Mouse (Mus musculus) testis, postnatal 10 days (tissue): ENCODE measurements around the gene Foxp2.

Experiments
- DNase-seq: peaks from one replicate; pipeline ENCODE4 v3.0.0; 2021; ENCODE audit warnings: low spot score

Foxp2 gene

DNA sequence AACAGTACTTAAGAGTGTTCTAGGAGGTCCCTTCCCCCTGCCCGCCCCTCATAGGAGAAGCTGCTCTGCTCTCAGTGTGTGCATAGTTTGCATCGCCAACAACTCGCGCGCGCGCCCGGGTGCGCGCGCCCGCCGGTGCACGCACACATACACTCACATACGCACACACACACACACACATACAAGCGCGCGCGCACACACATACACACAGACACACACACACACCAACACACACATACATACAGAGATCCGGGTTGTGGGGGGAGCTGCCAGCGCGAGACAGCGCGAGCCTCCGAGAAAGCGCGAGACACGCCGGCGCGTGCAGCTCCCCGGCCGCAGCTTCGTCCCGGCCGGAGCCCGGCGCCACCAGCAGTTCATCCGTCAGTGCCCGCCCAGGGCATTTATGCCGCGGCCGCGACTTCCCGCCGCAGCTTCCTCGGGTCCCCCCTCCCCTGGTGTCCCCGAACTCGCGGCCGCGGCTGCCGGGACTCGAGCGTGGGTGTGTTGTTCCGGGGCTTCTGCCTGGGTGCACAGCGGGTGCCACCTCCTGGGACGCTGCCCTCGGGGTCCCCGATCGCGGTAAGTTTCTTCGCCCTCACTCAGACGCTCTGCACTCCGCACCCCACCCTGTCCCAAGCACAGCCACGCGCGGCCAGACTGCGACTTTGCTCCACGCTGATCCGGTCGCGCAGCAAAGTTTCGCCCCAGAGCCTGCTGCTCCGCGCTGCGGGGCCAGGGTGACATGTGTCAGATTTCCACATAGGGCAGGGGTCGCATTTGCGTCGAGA, at the start of gene Foxp2:
Gene Foxp2, plus strand, starts transcription at position 167 of the 788 bp plus-strand sequence.
- DNase-seq: peak; percentile 62

DNA sequence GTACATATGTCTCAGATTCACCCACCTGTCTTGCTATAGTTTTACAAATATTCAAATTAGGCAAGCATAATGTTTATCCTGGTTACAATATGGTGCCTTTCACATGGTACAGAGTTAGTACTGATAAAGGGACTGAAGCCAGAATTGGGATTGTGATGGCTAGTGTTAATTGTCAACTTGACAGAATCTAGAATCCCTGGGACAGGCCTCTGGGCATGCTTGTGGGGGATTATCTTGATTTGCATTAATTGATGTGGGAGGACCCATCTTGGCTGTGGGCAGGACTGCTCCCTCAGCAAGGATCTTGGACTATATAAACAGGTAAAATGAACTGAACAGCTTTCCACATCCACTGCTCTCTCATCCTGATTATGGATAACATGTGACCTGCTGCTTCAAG, 15.9 kb upstream of the Foxp2 start:
- DNase-seq: no peak

DNA sequence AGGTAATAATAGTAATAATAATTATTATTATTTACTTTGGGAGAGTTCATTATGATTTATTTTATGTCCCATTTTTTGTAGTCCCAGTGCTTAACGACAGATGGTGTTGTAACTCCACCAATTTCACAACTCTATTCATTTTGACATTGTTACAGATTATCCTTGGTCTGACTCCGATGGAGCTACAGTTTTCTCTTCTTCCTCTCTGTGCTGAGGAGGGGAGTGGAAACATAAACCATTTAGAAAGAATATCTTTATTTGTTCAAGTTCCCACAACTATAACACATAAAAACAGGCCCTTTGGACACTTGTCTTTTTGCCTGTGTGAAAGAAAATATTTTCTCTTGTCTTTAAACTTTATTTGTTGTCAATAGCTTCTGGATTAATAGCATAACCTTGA, 4.1 kb upstream of the Foxp2 start:
- no peak for DNase-seq

DNA sequence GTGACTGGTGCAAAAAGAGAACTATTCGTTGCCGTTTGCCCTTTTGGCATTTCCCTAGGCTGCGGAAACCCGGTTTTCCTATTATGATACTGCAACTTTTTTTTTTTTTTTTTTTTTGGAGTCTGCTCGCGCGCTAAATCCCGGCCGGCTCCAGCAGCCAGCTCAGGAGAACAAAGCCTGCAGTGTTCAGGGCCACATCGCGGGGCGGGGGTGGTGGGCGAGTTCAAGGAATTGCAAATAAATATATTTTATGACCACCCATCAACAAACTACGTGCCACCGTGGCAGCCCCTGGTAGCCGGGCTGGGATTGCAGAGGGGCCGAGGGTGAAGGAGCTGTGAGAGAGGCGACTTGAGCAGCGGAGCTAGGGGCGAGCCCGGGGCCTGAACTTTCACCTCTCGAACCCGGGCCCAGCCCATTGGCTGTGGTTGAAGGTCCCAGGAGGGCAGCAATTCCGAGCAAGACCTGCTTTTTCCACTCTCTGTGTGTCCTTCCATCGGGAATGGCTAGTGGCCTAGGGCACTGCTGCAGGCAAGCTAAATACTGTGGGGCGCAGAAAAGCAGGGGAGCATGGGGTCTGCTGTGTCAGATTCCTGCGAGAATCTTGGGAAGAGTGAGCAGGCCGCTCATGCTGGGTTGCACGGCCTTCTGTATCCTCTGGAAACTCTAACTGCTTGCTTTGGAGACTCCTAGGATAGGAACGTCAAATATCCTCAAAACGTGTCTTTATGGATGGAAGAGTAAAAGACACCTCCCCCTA, 2.9 kb upstream of the Foxp2 start:
- peak; percentile 44 for DNase-seq

DNA sequence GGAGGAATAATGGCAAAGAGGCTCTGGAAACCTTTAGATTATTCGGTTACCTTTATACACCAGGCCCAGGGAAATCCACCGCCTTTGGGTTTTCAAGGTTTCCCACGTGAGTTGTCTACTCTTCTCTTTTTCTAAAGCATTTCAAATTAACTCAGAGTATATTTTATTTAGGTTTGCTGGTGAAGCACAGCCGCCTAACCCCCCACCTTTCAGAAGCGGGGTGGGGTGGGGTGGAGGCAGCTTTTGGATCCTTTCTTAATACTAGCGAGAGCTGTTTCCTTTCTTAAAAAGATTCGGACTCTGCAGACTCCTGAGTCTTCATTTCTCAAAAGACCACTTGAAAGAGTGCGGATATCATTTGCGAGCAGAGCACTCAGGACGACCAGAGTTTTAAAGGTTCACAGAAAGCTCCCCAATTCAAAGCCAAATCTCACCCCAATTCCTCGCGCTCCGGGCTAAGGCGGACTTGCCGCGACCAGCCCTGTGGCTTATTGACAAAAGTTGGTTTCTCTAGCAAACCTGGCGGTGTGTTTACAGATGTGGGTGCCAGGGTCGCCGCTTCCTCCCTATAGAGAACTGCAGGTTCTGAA, 2.0 kb upstream of the Foxp2 start:
- no peak for DNase-seq

DNA sequence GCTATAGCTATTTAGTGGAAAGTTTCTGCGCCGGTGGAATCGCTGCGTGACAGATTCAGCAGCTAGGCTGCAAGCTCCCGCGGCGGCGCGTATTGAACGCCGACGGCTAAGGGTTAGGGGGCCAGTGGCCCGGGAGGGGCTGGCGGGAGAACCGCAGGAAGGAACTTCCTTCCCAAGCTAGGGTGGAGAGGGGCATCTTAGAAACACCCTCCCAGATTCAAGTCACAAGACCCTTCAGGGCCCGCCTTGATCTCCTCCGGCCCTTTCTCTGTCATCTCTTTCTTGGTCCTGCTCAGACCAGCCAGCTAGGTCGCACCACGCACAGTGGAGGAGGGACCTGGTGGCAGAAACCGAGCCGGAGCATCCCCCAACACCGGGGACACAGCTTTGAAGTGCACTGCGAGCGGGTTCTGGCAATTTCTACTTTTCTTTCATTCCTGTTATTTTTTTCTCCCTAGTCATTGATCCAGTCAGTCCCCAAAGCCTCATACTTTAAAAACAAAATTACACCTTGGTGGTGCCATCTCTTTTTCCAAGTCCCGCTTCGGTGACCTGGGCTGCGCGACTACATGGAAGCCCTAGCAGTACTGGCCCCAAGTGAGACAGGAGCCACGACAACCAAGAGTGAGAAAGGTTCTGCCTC, 1.1 kb upstream of the Foxp2 start:
- peak; percentile 43 for DNase-seq

DNA sequence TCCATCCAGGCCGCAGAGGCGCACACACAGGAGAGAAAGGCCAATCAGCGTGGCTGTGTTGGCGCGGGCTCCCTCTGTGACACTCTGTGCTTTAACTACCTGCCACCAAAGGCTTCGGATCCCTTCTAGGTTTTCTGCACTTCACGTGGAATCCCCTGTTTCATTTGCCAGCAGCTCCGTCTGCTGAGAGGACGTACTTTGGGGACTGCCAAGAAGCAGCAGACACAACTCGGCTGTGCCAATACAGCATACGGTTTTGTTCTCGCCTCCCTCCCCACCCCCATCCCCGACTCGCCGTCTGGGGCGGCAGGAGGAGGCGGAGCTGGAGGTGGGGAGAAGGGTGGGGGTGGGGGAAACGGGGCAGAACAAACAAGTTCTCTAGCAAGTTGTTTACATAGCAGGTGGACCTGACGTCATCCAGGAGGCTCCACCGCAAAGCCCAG, 549 bp upstream of the Foxp2 start:
- DNase-seq: peak; percentile 59

DNA sequence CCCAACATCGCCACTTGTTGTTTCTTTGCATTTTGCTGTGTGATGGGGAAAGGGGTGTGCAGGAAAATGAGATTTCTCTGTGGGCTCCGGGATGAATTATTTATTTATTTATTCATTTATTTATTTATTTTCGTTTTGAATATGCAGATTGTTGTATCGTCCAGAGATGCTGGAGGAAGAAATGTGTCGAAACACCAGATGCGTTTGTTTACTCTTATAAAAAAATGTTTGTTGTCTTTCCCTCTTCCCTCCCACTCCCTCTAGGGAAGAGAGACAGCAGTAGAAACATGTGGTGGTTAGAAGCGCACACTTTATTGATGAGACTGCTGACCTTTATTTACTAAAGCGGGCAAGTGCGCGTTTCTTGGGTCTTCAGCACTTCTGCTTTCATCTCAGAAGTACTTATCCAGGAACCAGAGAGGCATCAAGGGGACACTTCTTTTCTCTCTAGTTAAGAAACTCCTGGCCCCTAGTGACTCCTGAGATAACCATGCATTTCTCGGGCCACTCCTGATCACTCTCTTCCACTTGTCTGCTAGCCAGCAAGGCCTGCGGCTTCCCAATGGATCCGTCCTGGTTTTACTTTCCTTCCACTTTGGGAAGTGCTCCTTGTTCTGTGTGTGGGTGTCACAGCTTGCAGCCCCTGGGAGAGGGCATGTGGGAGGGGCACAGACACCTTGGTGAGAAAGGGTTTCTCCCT, 972 bp downstream of the Foxp2 start:
- no peak for DNase-seq

DNA sequence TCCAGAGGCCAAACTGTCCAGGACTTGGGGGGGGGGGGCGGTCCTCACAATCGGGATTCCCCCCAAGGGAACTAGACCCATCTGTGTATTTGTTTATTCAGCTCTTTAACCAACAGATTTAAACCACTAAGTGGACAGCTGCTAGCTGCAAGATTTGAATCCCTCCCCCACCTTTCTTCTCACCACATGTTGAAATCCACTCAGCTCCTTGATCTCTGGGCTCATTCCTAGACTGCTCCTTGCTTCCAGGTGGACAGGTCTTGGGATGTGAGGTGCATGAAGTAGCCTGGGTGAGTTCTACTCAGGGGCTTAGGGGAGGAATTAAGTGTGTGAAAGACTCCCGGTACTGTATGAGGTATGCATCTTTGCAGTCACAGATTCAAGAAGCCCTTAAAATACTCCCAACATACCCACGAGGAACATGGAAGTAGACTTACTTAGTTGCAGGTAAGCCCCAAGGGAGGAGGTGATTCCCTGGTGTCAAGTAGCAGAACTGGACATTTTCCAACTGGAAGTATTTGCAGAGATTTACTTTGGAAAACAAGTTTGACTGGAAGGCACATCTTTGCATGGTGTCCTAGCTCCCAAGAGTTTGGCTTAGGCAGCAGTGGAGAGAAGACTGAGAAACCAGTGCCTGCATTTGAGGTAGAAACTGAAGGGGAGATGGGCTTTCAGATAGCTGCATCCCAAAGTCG, 2.3 kb downstream of the Foxp2 start:
- no peak for DNase-seq

DNA sequence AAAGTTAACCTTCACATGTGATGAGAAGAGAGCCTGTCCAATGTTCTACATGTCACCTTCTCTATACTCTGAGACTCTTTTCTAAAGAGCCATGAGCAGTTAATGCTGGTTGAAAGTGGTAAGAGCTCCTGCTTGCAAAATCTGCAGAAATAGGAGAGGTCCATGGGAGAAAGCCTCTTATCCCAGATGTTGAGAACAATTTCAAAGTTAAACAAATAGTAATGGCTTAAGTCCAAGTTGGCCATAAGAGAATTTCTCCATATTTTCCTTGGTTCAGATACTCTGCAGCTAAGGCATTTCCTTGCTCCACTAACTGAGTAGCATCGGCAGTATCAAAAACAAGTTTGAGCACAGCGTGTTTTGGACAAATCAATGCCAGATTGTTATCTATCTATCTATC, 13.9 kb downstream of the Foxp2 start:
- no peak for DNase-seq

DNA sequence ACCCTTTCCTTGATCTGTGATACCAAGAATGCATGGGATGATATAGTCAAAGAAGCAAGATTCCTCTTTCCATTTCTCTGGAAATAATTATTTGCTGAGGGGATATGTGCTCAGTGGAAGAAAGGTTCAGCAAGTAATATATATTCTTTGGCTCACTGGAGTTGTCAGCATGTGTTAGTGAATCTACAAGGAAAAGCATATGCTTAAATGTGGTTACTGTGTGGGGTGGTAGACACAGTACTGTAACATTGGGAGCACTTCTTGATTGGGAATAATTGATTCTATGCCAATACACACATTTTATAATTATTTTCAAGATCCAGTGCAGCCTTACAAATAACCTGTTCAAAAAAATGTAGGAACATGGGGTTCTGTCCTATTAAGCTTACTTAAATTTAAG, 21.6 kb downstream of the Foxp2 start:
- DNase-seq: no peak

DNA sequence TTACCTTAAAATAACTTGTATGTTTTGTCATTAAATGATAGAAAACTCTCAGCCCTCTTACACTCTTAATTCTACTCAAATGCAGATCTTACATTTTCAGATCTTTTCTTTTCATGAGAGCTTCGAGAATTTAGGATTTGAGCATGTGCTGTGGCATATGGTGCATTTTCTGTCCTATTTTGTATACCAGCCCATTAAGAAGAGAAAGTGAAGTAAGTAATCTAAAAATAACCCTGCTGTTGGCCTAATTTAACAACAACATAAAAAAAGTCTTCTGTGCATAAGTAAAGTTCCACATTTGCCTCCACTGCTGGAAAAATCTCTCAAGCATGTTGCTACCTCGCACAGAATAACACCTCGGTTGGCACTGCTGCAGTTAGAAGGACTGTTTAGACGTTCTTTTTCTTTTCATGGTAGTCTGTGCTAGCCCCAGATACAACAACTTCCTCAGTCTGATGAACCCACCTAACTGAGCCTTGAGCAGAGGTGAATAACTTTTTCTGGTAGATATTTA, 23.9 kb downstream of the Foxp2 start:
- DNase-seq: no peak

DNA sequence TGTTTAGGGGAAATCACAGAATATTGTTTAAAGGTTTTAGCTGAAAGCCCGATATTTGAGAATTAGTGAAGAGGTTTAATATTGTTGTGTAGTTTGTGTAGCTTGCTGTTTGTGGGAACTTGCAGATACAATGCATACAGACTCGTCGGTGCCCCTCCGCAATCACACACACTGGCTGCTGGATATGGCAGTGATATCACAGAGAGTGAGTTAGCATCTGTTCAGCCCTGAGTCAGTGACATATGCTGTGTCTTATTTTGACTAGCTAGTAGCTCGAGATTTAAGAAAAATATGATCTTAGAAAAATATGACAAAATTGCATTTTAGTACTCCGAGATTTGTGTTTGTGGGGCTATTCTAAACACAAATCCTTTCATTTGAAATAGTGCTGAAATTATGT, 49.9 kb downstream of the Foxp2 start:
- DNase-seq: no peak

DNA sequence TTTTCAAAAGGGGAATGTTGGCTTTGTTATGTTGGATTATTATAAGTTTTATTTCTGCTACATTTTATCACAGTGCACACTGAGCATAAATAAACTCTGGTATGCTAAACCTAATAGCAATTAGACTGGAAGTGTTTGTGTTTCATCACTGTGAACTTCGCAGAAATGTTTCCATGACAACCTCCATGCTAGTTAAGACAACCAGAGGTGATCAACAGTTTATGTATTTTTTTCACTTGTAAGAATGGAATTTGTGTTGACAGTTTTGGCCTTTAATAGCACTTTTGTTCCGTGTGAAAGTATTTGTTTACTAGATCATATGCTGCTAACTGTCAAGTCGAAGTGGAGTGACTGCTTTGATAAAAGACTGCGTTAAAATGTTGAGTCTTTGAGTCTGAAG, 51.6 kb downstream of the Foxp2 start:
- no peak for DNase-seq

DNA sequence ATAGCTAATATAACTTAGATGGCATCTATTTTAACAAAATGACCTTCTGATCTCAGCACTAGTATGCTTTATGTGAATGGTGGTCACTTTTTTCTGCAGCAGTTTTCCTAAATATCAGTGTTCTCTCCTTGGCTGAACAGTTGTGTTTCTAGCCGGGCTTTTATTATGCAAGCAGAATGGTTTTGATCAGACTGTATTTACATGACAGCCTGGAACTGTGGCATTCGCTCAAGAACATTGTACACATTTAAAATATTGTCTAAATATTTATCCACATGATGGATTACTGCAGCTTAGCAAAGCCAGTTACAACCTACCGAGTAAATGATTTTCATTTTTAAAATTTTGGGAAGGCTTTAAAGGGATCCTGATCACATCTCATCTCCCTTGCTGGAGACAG, 75.9 kb downstream of the Foxp2 start:
- DNase-seq: no peak

DNA sequence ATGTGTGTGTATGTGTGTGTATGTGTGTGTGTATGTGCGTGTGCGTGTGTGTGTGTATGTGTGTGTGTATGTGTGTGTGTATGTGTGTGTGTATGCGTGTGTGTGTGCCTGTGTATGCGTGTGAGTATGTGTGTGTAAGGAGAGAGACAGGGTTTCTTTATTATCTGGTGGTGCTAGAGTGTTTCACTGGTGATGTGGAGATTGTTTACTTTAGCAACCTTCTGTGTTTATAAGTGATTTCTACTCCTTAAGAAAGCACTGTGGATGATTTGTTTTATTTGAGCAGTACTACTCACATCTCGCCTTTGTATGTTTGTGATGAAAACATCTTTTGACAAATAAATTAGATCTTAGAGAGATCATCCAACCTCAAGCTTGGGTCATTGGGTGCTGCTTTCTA, 77.1 kb downstream of the Foxp2 start:
- no peak for DNase-seq

DNA sequence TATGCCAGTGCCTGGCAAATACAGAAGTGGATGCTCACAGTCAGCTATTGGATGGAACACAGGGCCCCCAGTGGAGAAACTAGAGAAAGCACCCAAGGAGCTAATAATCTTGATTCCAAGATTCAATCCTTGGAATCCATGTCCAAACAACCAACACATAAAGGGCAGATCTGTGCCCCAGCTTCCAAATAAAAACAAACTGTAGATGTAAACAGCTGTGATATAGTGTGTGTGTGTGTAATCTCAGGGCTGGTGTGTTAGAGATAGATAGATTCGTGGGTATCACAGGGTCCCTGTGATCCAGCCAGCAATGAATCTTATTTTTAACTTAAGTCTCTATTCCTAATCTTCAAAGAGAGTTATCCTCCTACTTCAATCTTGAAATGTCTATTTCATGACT, 107.0 kb downstream of the Foxp2 start:
- no peak for DNase-seq

DNA sequence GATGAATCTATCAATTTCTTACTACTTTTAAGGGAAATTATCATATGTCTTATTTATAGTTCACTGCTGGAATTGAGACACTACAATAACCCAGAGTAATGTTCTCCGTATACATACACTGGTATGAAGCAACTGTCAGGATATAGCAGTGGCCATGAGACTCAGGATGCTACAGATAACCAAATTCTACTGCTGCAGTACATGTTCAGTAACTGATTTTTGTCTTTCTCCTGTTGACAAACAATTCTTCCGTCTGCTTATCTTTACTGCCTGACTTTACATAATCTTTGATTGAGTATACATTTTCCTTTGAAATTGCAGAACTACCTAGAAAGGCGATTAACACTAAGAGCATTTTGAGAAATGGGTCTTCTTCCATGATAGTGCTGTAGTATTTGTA, 127.3 kb downstream of the Foxp2 start:
- no peak for DNase-seq

DNA sequence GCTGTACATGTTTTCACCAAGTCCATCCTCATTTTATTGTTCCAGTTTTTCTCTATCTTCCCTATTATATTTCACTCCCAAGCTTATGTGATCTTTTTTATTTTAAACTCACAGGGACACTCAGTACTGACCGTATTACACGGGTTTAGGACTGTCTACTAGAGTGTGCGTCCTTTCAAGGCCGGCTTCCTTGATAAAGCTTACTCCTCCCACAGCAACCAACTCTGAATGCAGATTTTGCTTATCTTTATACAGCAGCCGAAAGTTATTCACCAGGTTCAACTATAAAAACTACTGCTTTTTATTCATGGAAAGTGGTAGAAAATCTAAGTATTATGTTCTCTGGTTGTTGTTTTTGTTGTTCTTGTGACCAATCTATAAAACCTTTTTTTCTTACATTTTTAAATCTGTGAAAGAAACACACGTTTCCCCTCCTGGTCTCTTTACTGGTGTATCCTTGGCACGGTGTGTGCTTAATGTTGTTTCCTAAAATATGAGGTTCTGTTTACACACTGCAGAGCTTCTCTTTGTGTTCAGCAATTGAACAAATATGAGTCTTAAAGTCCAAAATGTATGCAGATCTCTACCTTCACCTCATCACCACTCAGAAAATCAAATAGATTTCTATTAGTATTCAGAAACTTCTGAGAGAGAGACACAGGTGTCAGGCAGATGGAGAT, 128.4 kb downstream of the Foxp2 start:
- no peak for DNase-seq

DNA sequence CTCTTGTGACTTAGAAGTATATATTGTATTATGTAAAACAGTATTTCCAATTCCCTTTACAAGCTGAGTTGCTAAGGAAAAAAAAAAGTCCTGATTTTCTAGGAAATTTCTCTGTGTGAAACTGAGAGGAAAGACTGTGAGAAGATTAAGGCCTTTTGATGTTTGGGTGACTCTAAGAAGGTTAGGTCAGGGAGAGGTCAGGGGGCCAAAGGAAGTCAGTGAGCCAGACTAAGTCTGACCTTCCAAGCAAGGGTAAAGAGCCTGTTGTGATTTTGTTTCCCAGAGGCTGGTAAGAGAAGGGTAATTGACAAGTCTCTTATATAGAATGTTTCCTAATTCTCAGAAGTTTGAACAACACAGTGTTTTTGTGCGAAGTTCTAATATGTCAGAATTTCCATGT, 162.1 kb downstream of the Foxp2 start:
- no peak for DNase-seq

DNA sequence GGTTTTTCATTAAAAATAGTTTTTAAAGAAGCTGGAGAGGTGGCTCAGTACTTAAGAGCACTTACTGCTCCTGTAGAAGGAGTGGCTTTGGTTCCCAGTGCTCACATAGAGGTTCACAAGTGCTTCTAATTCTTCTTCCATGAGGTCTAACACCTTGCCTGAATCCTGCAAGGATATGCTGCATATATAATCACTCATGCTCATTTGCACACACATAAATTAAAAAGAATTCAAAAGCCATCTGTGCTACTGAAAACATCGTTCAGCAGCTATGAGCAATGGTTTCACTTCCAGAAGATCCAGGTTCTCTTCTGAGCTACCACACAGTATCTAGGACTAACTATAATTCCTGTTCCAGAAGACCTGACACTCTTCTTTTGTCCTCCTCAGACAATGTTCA, 200.4 kb downstream of the Foxp2 start:
- no peak for DNase-seq
